Mouse (Mus musculus) neural tube, embryonic 11.5 days (tissue): Measurements from ENCODE around the gene Lck. TPM values are rescaled to one million over a fixed set of nuclear protein-coding genes. Genes with fewer than 3 reads are reported as not detected.

Source experiments
- ATAC-seq: fragments of 200-750 bp; cut with Nextera tagmentation; 2 replicates; pipeline ENCODE4 v1.8.0; 2017; ENCODE audit warnings: moderate number of reproducible peaks, mild to moderate bottlenecking, moderate TSS enrichment, moderate library complexity; ENCODE audit not compliant: insufficient read depth, low FRiP score, low TSS enrichment
- DNase-seq: peaks from one replicate; pipeline ENCODE4 v3.0.0-alpha.2; 2015; ENCODE audit warnings: low spot score
- H3K27ac ChIP-seq: fragments of 300-500 bp; sonication (generic); 2 replicates; pipeline ENCODE4 v1.5.1; 2014; ENCODE audit warnings: low read depth, mild to moderate bottlenecking, low read length
- H3K27me3 ChIP-seq: fragments of 300-500 bp; sonication (generic); 2 replicates; pipeline ENCODE4 v1.6.1; 2014; ENCODE audit warnings: mild to moderate bottlenecking, low read length, mixed read lengths; ENCODE audit not compliant: control insufficient read depth, insufficient read depth
- H3K36me3 ChIP-seq: fragments of 300-500 bp; sonication (generic); 2 replicates; pipeline ENCODE4 v1.6.1; 2014; ENCODE audit warnings: mild to moderate bottlenecking, low read length, moderate library complexity, mixed read lengths; ENCODE audit not compliant: control insufficient read depth, insufficient read depth
- H3K4me1 ChIP-seq: fragments of 300-500 bp; sonication (generic); 2 replicates; pipeline ENCODE4 v1.6.1; 2014; ENCODE audit warnings: low read length, mixed read lengths; ENCODE audit not compliant: control insufficient read depth, insufficient read depth
- H3K4me2 ChIP-seq: fragments of 300-500 bp; sonication (generic); 2 replicates; pipeline ENCODE4 v1.6.1; 2014; ENCODE audit warnings: low read depth, mild to moderate bottlenecking, moderate library complexity
- H3K4me3 ChIP-seq: fragments of 300-500 bp; sonication (generic); 2 replicates; pipeline ENCODE4 v1.5.1; 2014; ENCODE audit warnings: low read depth, low read length
- H3K9ac ChIP-seq: fragments of 300-500 bp; sonication (generic); 2 replicates; pipeline ENCODE4 v1.6.1; 2014; ENCODE audit warnings: mild to moderate bottlenecking, low read length
- H3K9me3 ChIP-seq: fragments of 300-500 bp; sonication (generic); 2 replicates; pipeline ENCODE4 v1.6.1; 2016; ENCODE audit warnings: low read length; ENCODE audit not compliant: control insufficient read depth
- WGBS: fragments of 180-500 bp; shearing (Covaris S2); extraction: QIAGEN DNeasy Blood & Tissue Kit; methylation state at CpG from one replicate; pipeline ENCODE4 v1.1.7; 2014; 5-methylcytosine and 5-hydroxymethylcytosine counted together
- microRNA-seq: library from miRNA; unstranded; fragments of <30 nt; microRNA quantifications from one replicate; pipeline ENCODE4, GENCODE M21; 2016
- polyA plus RNA-seq: library from polyadenylated mRNA; unstranded; fragments of >200 nt; fragmentation: Nextera tagmentation; extraction: Ambion mirVana; gene quantifications from 2 replicates; pipeline ENCODE4 v1.2.1, GENCODE M21; 2014

Gene Lck
- polyA plus RNA-seq, 1 experiment from 2014 or later = 7.0 TPM

- Histone ChIP-seq H3K36me3 (no peaks in the 10 kb centered on the region), H3K27me3 (no peaks in the 10 kb centered on the region), H3K27ac (no peak overlapping the region), H3K4me1 (no peaks in the 10 kb centered on the region), H3K4me3 (no peak overlapping the region), H3K9ac (no peak overlapping the region), H3K9me3 (no peaks in the 10 kb centered on the region), H3K4me2 (no peak overlapping the region)
- ATAC-seq = no peak
- no peak for DNase-seq
- WGBS = 70% methylated on average over 9 of the region's 9 CpGs
These were observed 71.0 kb downstream of the Lck start for GRCm38 (mm10) chr4:129502327-129502888.

GRCm38 (mm10) chr4:129500607-129501566, 72.6 kb downstream of the Lck start:
- WGBS = 2% methylated on average over 35 of the region's 49 CpGs
- Histone ChIP-seq H3K27me3 (no peaks in the 10 kb centered on the region), H3K36me3 (no peaks in the 10 kb centered on the region), H3K4me3 (peak overlapping the region; percentile 48), H3K4me1 (peaks cover 8% of the 10 kb centered on the region; the same call in 1 of the 2 replicates), H3K4me2 (peak overlapping the region; percentile 74), H3K27ac (peak overlapping the region; percentile 71), H3K9ac (peak overlapping the region; percentile 54), H3K9me3 (no peaks in the 10 kb centered on the region)
- DNase-seq (peak; percentile 90), ATAC-seq (peak; percentile 90)

- ATAC-seq = no peak
- no peak for DNase-seq
- H3K36me3 ChIP-seq = no peaks in the 10 kb centered on the region
- H3K27ac ChIP-seq = no peak overlapping the region
- H3K4me2 ChIP-seq = peak overlapping the region; percentile 74
- WGBS = 82% methylated on average over 8 of the region's 8 CpGs
- H3K27me3 ChIP-seq = no peaks in the 10 kb centered on the region
- H3K9me3 ChIP-seq = no peaks in the 10 kb centered on the region
- no peak overlapping the region for H3K9ac ChIP-seq
- peaks cover 8% of the 10 kb centered on the region; the same call in 1 of the 2 replicates for H3K4me1 ChIP-seq
- H3K4me3 ChIP-seq = no peak overlapping the region
These were observed 73.4 kb downstream of the Lck start for GRCm38 (mm10) chr4:129500017-129500416.

- Histone ChIP-seq H3K4me3 (no peak overlapping the region), H3K4me2 (no peak overlapping the region), H3K9me3 (no peaks in the 10 kb centered on the region), H3K27me3 (no peaks in the 10 kb centered on the region), H3K9ac (no peak overlapping the region), H3K4me1 (peaks cover 8% of the 10 kb centered on the region; the same call in 1 of the 2 replicates), H3K36me3 (no peaks in the 10 kb centered on the region), H3K27ac (no peak overlapping the region)
- no peak for ATAC-seq
- no peak for DNase-seq
- 88% methylated on average over 3 of the region's 3 CpGs for WGBS
These were observed 74.5 kb downstream of the Lck start for GRCm38 (mm10) chr4:129498941-129499340.

Small RNAs within 50 kb of the gene (microRNA-seq; reads per million reads assigned to microRNA genes)
- not detected for gene Mir8119

Other genes with a start within 250 kb of the Lck start
- 483 and 511 TPM in 2 replicates for gene Rbbp4, start 238.3 kb downstream of the Lck start, polyA plus RNA-seq
- 36.7 and 42.4 TPM in 2 replicates for gene Zbtb8os, start 237.9 kb downstream of the Lck start, polyA plus RNA-seq
- 6.7 and 7.4 TPM in 2 replicates for gene Zbtb8a, start 195.5 kb downstream of the Lck start, polyA plus RNA-seq
- 2.1 and 2.6 TPM in 2 replicates for gene Zbtb8b, start 132.8 kb downstream of the Lck start, polyA plus RNA-seq
- 27.6 and 31.7 TPM in 2 replicates for gene Bsdc1, start 112.1 kb downstream of the Lck start, polyA plus RNA-seq
- not detected in 2 replicates for gene Tssk3, start 82.6 kb downstream of the Lck start, polyA plus RNA-seq
- not detected in 2 replicates for gene Fam229a, start 82.5 kb downstream of the Lck start, polyA plus RNA-seq
- gene Marcksl1, start 60.1 kb downstream of the Lck start, polyA plus RNA-seq = 1,866 and 1,920 TPM in 2 replicates
- gene Hdac1, start 30.9 kb downstream of the Lck start, polyA plus RNA-seq = 243 and 258 TPM in 2 replicates
- 1.1 and 1.3 TPM in 2 replicates for gene Fam167b, start 4.9 kb upstream of the Lck start, polyA plus RNA-seq
- 274 and 291 TPM in 2 replicates for gene Eif3i, start 27.0 kb upstream of the Lck start, polyA plus RNA-seq
- 187 and 192 TPM in 2 replicates for gene Tmem234, start 27.0 kb upstream of the Lck start, polyA plus RNA-seq
- 2.6 and 4.5 TPM in 2 replicates for gene Dcdc2b, start 40.6 kb upstream of the Lck start, polyA plus RNA-seq
- 25.7 and 30.2 TPM in 2 replicates for gene Iqcc, start 45.5 kb upstream of the Lck start, polyA plus RNA-seq
- gene Ccdc28b, start 50.3 kb upstream of the Lck start, polyA plus RNA-seq = 65.9 and 69.4 TPM in 2 replicates
- 104 and 108 TPM in 2 replicates for gene Txlna, start 67.4 kb upstream of the Lck start, polyA plus RNA-seq
- 14.0 and 15.7 TPM in 2 replicates for gene Kpna6, start 99.1 kb upstream of the Lck start, polyA plus RNA-seq
- gene Tmem39b, start 123.2 kb upstream of the Lck start, polyA plus RNA-seq = 32.4 and 34.1 TPM in 2 replicates
- gene Khdrbs1, start 168.7 kb upstream of the Lck start, polyA plus RNA-seq = 183 and 195 TPM in 2 replicates
- 316 and 317 TPM in 2 replicates for gene Ptp4a2, start 237.6 kb upstream of the Lck start, polyA plus RNA-seq